Mouse (Mus musculus): ENCODE measurements around the gene Nell1.
"Not testable (repeated sequence)": the region's sequence is repeated elsewhere in the genome, so short reads cannot be mapped to it uniquely, and the experiment has no call there.

Gene Nell1

DNA sequence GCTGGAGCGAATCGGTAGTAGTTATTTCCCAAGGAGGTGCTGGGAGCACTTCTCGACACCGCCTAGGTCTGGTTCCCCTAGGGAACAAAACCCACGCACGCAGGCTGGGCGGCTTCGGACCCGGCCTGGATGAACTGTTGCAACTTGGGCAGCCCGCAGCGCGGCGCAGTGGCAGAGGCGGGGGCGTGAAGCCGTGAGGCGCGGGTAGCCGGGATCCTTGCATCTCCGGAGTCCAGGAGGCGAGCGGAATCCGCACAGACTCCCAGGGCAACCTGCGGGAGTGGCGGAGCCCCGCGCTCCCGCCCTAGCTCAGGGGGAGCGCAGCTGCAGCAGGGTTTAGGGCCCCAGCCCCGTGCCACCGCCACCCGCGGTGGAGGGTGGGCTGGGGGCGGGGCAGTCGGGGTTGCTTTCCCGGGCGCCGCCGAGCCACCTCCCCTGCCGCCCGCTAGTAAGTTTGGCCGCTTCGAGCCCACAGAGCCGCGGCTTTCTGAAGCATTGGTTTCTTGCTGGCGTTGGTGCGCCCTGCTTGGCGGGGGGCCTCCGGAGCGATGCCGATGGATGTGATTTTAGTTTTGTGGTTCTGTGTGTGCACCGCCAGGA, at the start of gene Nell1:
TSS of gene Nell1 (plus strand) at position 24 of the 600 bp plus-strand sequence.
- in situ Hi-C loops (cut with MboI, MseI) = no loop called here

DNA sequence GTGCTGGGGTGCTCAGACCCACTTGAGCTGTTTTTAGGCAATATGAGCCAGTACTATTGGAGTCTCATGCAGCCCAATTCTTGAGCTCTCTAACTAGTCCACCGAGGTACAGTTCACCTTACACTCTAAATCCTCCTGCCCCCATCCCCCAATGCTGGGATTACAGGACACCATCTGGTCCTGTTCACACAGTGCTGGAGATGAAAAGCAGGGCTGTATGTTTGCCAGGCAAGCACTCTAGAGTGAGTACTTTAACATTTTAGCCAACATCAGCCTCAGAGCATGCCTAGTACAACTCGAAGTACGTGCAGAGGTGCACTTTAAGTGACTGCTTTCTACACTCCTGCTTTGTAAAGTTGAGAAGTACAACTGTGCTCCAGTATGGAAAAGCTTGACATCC, 46.1 kb upstream of the Nell1 start:
- in situ Hi-C loops (cut with MboI, MseI) = loop anchor here (10.0 kb wide), 1 partner anchor 314 kb away; no protein-coding TSS in a partner anchor

DNA sequence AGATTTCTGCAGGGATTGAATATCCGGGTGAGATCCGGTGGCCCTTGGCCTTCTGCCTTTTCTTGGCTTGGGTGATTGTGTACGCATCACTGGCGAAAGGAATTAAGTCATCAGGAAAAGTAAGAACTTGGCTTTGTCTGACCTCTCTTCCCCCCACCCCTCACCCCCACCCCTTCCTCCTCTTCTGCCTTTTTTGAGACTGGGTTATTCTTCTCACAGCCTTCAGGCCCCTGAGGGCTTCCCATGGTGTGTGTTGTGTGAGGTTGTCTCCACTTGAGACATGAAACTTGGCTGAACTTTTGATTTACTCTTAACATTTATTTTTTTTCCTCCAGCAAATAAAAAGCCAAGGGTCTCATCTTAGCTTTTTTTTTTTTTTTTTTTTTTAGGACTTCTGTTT, 44.7 kb upstream of the Nell1 start:
- in situ Hi-C loops (cut with MboI, MseI) = loop anchor here (10.0 kb wide), 1 partner anchor 315 kb away; no protein-coding TSS in a partner anchor

DNA sequence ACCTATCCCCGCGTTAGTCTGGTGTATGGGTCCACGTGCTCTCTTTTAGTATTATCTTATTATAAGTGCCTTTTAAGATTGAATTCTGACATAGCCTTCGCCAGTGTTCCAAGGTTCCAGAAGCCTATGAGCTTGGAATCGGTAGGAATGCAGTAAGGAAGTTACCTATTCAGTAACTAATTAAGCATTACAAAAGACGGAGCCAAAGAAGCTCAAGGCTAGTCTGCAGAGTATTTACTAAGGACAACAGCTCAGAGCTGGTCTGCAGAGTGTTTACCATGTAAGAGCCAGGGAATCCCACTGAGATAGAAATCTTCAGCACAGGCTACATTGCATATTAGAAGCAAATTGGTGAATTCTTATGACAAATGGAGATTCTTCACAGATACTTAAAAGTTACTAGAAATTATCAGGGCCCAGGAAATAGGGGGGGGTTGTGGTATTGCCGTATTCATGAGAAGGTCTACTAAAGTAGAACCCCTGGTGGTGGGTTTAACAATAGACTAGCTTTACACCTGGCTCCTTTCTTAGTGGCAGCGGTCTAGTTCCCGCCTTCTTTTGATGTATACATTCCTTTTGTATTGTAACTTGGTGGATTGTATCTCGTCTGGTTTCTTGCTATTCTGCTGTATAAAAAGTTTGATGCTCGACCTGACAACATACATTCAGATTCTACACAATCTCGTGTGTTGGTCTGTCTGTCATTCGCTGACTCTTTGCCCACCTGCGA, 41.1 kb upstream of the Nell1 start:
- in situ Hi-C loops (cut with MboI, MseI) = not testable (repeated sequence)

DNA sequence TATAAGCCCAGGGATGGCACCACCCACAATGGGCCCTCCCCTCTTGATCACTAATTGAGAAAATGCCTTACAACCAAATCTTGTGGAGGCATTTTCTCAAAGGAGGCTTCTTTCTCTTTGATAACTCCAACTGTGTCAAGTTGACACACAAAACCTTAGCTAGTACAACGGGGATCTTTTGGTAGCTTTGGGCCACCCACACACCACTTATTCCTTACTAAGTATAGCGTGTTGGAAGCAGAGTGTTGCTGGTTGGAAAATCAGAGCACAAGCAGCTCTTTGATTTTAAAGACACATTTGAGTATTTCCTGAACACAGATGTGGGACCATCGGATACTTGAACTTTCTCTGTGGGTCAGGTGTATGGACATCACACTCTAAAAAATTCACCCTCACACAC, 37.8 kb upstream of the Nell1 start:
- in situ Hi-C loops (cut with MboI, MseI) = no loop called here

DNA sequence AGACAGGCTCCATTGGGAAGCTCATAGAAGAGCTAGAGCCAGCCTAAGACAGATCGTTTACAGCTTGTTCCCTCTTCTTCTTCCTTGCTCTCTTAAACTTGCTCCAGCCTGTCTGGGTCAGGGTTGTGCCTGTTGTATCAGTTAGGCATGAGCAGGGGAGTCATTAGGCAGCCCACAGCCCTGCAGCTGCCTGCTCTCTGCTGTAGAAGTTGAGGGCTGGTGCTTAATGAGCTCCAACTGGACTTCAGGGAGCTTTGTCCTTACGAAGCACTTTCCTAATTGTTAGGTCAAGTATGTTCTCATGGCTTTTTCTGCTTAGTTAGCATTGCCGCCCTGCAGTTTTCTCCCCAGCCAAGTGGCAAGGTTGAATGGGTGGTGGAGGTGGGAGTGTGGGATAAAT, 32.6 kb upstream of the Nell1 start:
- in situ Hi-C loops (cut with MboI, MseI) = no loop called here

DNA sequence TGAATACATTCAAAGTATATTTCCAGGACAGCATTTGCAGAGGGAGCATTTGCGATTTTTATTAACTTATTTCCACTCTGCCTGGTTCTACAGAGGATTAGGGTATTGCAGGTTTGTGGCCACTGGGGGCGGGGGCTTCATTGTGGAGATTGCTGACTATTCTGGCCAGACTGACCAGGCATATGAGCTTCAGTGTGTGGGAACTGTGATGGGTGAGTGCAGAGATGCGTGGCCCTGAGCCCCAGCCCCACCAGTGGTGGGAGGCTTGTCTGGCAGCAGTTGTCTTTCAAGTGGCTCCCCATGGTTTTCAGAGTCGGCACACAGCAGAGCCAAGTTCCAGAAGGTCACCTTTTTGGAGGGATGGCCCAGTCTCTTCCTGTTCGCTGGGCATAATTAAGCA, 32.2 kb upstream of the Nell1 start:
- in situ Hi-C loops (cut with MboI, MseI) = no loop called here

DNA sequence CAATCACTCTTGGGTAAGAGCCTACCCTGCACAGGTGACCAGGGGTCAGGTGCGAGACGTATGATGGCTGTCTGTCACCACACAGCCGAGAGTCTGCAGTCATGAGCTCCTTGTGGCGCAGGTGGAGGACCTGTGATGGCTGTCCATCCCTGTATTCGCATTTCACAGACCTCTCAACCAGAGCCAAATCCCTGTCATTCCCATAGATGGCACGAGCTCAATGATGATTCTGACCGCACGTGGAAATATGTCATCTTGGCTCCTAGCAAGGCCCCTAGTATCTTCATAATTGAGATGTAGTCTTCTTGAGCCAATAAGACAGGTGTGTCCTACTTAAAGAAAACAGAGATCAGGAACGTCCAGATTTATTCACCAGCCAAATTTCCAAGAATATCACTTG, 28.0 kb upstream of the Nell1 start:
- in situ Hi-C loops (cut with MboI, MseI) = no loop called here

DNA sequence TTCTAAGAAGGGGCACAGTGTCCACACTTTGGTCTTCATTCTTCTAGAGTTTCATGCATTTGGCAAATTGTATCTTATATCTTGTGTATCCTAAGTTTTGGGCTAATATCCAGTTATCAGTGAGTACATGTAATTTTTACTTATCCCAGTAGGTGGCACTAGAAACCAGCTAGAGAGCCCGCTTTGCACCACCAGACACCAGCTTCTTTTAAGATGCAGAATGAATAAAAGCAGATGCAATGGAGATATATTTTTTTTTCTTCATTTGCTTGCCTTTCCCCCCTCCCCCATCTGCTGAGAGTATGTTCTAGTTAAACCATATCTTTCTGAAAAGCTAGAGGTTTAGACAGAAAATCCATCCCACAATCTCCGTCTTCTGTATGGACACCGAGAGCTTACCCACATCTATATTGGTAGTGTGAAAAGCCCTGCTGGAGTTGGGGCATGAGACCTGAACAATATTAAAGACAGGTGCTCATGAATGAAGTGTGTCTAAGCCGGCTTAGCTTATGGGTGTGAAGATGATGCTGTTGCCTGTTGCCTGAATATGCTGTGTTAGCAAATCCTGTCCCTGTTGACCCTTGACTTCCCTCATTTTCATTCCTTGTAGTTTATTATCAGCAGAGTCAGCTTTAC, 21.0 kb upstream of the Nell1 start:
- in situ Hi-C loops (cut with MboI, MseI) = loop anchor here (5.0 kb wide), 1 partner anchor 1484 kb away; no protein-coding TSS in a partner anchor

DNA sequence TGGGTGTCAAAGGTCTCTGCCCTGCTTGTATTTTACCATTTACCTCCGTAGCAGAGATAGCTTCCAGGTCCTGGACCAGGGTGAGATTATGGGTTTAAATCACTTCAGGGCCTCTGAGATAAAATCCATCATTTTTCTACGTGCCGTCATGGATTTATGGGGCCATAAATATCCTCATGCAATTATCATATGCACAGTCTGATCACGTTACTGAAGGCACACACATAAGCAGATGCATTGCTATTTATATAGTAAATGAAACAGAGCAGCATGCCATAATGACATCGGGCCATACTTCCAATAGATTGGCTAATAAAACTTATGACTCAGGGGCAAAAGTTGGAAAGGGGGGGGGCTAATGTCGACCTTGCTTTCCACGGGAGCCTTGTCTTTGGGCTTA, 19.8 kb upstream of the Nell1 start:
- in situ Hi-C loops (cut with MboI, MseI) = loop anchor here (5.0 kb wide), 1 partner anchor 1482 kb away; no protein-coding TSS in a partner anchor

DNA sequence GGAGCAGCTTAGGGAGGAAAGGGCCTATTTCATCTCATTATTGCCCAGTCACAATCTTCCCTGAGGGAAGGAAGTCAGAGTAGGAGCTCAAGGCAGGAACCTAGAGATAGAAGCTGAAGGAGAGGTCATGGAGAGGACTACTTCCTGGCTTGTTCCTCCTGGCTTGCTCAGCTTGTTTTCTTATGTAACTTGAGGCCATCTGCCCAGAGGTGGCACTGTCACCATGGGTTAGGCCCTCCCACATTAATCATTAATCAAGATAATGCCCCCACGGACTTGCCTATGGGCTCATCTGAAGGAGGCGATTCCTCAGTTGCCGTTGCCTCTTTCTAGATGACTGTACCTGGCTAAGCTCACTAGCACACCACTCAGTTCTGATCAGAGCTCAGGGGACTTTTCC, 17.5 kb upstream of the Nell1 start:
- in situ Hi-C loops (cut with MboI, MseI) = no loop called here

DNA sequence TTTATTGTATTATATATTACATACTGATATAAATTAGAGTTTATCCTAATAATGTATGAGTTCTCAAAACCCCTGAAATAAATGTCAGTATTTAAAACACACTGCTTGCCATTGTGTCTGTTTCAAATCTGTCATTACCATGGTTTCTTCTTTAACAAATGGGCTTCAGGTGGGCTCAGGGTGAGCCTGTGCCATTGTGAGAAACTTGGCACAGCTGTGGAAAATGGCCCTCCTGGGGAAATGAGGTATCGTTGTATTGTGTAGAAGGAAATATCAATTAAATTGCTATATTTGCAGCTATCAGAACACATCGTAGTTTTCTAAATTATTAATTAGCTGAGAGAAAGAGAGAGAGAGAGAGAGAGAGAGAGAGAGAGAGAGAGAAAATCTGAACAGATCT, 10.9 kb upstream of the Nell1 start:
- in situ Hi-C loops (cut with MboI, MseI) = no loop called here

DNA sequence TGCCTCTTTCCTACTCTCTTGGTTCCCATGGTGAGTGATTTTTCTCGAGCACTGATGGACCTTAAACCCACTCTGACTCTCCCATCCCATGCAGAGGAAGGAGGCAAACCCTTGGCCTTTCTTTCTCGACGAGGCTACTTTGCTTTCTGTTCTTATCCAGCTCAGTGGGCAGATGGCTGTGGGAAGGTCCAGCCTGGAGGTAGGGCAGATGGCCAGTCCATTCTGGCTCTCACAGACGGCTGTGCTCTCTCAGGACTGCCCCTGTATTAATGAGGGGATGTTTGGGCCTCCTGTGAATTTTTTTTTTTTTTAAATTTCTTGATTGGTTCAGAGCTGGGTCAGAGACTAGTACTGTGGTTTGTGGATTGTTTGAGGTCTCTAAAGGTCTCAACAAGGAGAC, 5.1 kb upstream of the Nell1 start:
- in situ Hi-C loops (cut with MboI, MseI) = no loop called here

DNA sequence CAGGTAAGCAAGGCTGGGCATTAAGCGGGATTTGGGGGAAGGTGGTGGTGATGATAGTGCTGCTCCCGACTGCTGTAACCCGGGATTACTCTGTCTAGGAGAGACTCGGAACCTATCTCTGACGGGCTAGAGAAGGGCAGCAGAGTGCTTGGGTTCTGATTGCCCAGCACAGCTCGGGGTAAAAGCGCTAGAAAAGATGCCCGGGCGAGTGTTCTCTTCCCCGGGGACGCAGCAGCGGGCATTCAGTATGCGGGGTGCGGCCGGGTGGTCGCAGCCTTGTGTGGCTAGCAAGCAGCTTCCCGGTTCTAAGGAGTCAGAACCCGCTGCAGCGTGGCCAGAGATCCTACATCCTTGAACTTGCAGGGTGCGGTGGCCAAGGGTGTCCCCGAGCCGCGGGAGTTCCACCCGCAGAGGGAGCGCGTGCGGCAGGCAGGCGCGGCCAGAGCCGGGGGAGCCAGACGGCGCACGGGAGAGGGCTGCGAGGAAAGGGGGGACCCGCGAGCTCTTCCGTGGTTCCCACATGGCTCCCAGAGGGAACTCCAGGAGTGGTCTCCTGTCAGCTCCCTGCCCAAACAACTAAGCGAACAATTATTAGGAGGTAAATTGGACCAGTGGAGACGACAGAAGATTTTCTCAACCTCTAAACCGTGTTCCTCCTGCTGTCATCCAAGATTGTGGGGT, 917 bp downstream of the Nell1 start:
- in situ Hi-C loops (cut with MboI, MseI) = no loop called here

DNA sequence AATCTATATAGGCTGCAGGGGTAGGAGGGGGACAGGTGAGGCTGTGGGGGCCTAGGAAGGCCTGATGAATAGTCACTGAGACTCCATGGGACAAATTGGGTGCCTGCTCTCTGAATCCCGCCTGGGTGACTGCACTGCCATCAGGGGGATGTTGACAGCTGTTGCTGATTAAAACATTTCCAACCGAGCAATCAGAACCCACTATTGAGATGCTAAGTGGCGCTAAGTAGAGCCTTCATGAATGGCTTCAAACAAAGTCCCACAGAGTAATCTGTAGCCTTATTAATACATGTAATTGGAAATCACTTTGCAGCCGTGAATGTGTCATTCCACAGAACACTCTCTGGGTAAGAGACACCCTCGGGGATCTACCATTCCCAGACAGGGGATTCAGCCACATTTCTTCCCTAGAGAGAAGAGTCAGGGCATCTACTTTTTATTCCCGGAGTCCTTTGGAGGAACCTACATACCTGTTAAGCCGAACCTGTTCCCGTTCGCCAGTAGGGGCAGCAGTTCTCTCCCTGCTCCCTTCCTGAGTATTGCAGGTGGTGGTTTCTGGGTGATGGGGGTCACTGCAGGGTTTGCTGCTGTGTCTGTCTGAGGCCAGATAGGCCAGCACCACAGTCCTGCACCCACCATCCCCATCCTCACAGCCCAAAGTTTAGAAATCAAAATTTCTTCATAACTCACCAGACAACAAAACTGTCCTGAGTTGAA, 7.0 kb downstream of the Nell1 start:
- in situ Hi-C loops (cut with MboI, MseI) = no loop called here

DNA sequence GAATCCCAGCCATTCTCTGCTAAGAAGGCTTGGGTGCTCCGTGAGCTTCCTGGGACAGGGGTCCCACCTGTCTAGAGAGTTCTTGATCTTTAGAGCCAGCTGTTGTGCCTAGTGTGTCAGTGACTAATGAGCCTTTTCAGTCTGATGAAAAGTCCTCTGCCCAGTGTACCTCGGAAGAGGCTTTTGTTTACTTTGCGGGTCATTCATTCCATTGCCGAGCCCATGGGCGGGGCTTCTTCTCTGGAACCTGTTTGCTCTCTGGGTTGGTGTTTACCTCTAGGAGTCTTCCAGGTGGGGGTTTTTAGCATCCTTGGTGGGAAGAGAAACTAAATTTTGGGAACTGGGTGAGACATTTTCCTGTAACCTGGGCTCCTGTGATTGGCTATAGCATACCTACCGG, 10.0 kb downstream of the Nell1 start:
- in situ Hi-C loops (cut with MboI, MseI) = no loop called here

DNA sequence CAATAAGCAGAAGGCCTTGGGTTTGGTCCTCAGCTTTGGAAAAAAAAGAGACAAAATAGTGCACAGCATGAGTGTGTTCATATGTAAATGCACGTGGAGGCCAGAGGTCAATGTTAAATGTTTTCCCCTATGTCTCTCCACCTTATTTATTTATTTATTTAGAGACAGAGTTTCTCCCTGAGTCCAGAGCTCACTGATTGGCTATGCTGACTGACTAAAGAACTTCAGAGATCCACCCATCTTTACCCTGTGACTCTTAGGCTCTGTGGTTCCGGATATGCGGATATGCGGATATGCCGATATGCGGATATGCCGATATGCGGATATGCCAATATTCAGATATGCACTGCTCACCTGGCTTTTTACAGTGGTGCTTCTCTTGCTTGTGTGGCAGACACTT, 11.3 kb downstream of the Nell1 start:
- in situ Hi-C loops (cut with MboI, MseI) = no loop called here

DNA sequence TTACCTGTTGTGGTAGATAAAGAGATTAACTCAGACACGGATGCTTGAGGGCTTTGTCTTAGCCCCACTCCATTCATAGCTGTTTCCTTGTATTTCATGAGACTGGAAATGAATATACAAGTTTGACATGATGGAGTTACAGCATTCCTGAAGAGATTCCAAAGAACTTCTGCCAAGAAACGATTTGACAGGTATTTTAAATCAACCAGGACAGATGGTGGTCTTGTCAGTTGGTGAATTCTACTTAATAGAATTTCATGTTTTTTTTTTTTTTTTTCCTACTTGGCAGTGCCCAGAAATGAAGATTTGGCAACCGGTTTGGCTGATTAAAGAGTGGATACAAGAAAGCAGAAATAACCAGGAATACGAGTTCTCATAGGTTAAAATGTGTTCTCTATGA, 24.7 kb downstream of the Nell1 start:
- in situ Hi-C loops (cut with MboI, MseI) = no loop called here

DNA sequence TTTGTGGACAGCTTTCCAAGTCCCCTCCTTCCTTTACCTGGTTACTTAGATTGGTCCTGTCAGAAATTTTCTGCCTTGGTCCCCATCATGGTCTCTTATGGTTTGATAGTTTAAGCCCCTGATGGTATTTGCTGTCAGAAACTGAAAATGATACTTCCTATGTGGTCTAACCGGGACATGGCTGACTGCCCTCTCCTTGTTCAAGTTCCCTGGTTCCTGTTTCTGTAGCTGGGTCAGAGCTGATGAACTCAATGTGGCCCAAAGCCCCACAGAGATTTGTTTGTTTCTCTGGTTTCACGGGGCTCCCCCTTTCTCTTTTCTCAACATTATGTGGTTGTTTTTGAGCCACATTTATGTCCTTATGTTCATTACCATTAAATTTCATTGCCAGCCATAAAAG, 30.6 kb downstream of the Nell1 start:
- in situ Hi-C loops (cut with MboI, MseI) = no loop called here

DNA sequence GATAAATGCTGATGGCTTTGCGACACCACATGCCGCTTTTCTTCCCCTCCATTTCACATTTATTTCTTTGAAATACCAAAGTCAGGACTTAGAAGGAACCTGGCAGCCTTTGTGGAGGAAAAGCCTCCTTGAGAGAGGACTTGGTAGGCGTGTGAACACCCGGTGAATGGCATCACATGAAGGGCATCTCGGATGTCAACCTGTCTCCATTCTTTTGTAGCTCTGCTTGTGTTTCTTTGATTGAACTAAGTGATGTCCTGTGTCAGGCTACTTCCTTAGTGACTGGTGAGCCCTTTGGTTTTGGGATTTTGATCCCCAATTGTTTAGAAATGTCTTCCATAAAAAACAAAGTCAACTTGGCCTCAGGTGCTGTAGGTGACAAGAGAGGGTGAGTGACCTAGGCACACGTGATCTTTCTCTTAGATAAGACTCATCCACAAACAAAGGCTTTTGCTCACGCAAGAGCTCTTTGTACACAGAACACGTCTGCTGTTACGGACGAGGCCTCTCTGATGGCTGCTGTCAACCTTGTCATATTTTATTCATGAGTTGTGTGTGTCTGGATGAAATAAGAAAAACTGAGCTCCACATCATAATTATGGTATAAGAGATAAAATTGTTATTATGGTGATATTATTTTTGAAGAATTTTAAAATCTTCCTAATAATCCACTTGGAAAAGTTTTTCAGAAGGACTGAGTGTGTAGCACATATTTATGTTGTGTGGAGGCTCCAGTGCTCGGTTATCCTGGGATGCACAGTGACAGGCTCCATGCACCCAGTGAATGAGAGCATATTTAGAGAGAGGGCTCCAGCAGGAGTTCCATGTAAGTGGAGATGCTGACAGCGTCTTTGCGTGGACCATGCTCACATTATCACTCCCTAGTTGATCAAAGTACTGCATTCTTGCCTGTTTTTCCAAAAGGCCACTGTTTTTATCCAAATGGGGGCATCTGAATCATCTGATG, 60.8 kb downstream of the Nell1 start:
- in situ Hi-C loops (cut with MboI, MseI) = no loop called here

DNA sequence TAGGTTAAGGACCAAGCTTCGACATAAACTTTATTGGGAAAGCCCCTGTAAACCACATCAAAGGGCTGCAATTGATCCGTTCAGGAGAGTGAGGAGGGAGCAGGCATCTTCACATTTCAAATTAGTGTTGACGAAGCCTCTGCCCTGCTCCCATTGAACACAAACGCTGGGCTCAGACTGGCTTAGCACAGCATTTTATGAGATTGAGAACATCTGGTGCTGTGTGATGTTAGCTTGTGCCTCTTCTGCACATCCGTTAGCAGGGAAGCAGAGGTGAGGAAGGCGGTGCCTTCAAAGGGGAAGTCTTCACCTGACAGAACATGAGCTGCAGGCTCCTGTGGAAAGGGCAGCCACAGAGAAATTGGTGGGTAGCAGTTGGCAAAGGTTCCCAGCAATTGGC, 66.4 kb downstream of the Nell1 start:
- in situ Hi-C loops (cut with MboI, MseI) = no loop called here

Data from T-helper 2 cell (primary cell).